Mouse (Mus musculus) kidney, embryonic 16.5 days (tissue): ENCODE data around the gene Kif2a. TPM values are rescaled to one million over a fixed set of nuclear protein-coding genes. Genes with fewer than 3 reads are reported as not detected.
"Not testable (repeated sequence)": the region's sequence is repeated elsewhere in the genome, so short reads cannot be mapped to it uniquely, and the experiment has no call there.

ENCODE experiments used
- ATAC-seq: fragments of 200-750 bp; cut with Nextera tagmentation; 2 replicates; pipeline ENCODE4 v1.8.0; 2017; ENCODE audit warnings: moderate TSS enrichment; ENCODE audit not compliant: low FRiP score, low TSS enrichment
- H3K27ac ChIP-seq: fragments of 300-500 bp; sonication (generic); 2 replicates; pipeline ENCODE4 v1.5.1; 2014; ENCODE audit warnings: low read length
- H3K27me3 ChIP-seq: fragments of 300-500 bp; sonication (generic); 2 replicates; pipeline ENCODE4 v1.6.1; 2014; ENCODE audit warnings: low read length, control low read depth, mixed read lengths; ENCODE audit not compliant: insufficient read depth
- H3K36me3 ChIP-seq: fragments of 300-500 bp; sonication (generic); 2 replicates; pipeline ENCODE4 v1.6.1; 2014; ENCODE audit warnings: low read length, control low read depth, mixed read lengths; ENCODE audit not compliant: insufficient read depth
- H3K4me1 ChIP-seq: fragments of 300-500 bp; sonication (generic); 2 replicates; pipeline ENCODE4 v1.6.1; 2014; ENCODE audit warnings: low read length, control low read depth, mixed read lengths; ENCODE audit not compliant: insufficient read depth
- H3K4me2 ChIP-seq: fragments of 300-500 bp; sonication (generic); replicated peaks from 2 replicates; pipeline ENCODE4 v1.6.1; 2014; ENCODE audit warnings: low read depth, low read length
- H3K4me3 ChIP-seq: fragments of 300-500 bp; sonication (generic); 2 replicates; pipeline ENCODE4 v1.5.1; 2014; ENCODE audit warnings: mild to moderate bottlenecking, low read length
- H3K9ac ChIP-seq: fragments of 300-500 bp; sonication (generic); replicated peaks from 2 replicates; pipeline ENCODE4 v1.6.1; 2014; ENCODE audit warnings: low read length
- H3K9me3 ChIP-seq: fragments of 300-500 bp; sonication (generic); 2 replicates; pipeline ENCODE4 v1.6.1; 2016; ENCODE audit warnings: low read length, control low read depth
- WGBS: fragments of 180-500 bp; shearing (Covaris S2); extraction: QIAGEN DNeasy Blood & Tissue Kit; methylation state at CpG from one replicate; pipeline ENCODE4 v1.1.7; 2014; 5-methylcytosine and 5-hydroxymethylcytosine counted together
- polyA plus RNA-seq: library from polyadenylated mRNA; unstranded; fragments of >200 nt; fragmentation: Nextera tagmentation; extraction: Ambion mirVana; gene quantifications from 2 replicates; pipeline ENCODE4 v1.2.1, GENCODE M21; 2015

Kif2a gene
- polyA plus RNA-seq, 1 experiment from 2014 or later = 9.8 TPM

- H3K4me1 ChIP-seq = no peaks in the 10 kb centered on the region
- no peaks in the 10 kb centered on the region for H3K36me3 ChIP-seq
- 32% methylated on average over 7 of the region's 7 CpGs for WGBS
- H3K4me2 ChIP-seq = no peak overlapping the region
- no peak overlapping the region for H3K4me3 ChIP-seq
- no peak overlapping the region for H3K27ac ChIP-seq
- 0 out of 2 replicates have a peak, but pooled peaks cover 4% of the 10 kb centered on the region for H3K9me3 ChIP-seq
- no peaks in the 10 kb centered on the region for H3K27me3 ChIP-seq
- ATAC-seq = no peak
- H3K9ac ChIP-seq = no peak overlapping the region
Observed at GRCm38 (mm10) chr13:106941211-106941976, 80.5 kb downstream of the Kif2a start.

- peaks cover 5% of the 10 kb centered on the region for H3K4me1 ChIP-seq
- no peaks in the 10 kb centered on the region for H3K27me3 ChIP-seq
- ATAC-seq = no peak
- 0 out of 2 replicates have a peak, but pooled peaks cover 4% of the 10 kb centered on the region for H3K9me3 ChIP-seq
- peak overlapping the region; percentile 95; the same call in 1 of the 2 replicates for H3K9ac ChIP-seq
- peak overlapping the region; percentile 99 for H3K4me3 ChIP-seq
- H3K36me3 ChIP-seq = no peaks in the 10 kb centered on the region
- 26% methylated on average over 7 of the region's 7 CpGs for WGBS
- no peak overlapping the region for H3K27ac ChIP-seq
- H3K4me2 ChIP-seq = peak overlapping the region; percentile 60
Observed at GRCm38 (mm10) chr13:106937138-106937472, 84.8 kb downstream of the Kif2a start.

- H3K27ac ChIP-seq = peak within 1 kb of the TSS; percentile 85
- H3K4me3 ChIP-seq = peak within 1 kb of the TSS; percentile 99
- peaks cover 5% of the 10 kb centered on the region for H3K4me1 ChIP-seq
- under 1% methylated on average over 83 of the region's 84 CpGs for WGBS
- H3K9me3 ChIP-seq = 0 out of 2 replicates have a peak, but pooled peaks cover 3% of the 10 kb centered on the region
- H3K27me3 ChIP-seq = no peaks in the 10 kb centered on the region
- H3K36me3 ChIP-seq = no peaks in the 10 kb centered on the region
- H3K4me2 ChIP-seq = peak within 1 kb of the TSS; percentile 60
- peak; percentile 98 for ATAC-seq
- H3K9ac ChIP-seq = peak within 1 kb of the TSS; percentile 95
Observed at GRCm38 (mm10) chr13:106936256-106937137, 85.4 kb downstream of the Kif2a start, which contains the start of gene Ipo11. TSS of gene Ipo11 (minus strand) at chr13:106936958.

- Histone ChIP-seq H3K9ac (peak overlapping the region; percentile 95), H3K27me3 (no peaks in the 10 kb centered on the region), H3K4me1 (peaks cover 5% of the 10 kb centered on the region), H3K36me3 (no peaks in the 10 kb centered on the region), H3K27ac (peak overlapping the region; percentile 85; the same call in 1 of the 2 replicates), H3K9me3 (no peaks in the 10 kb centered on the region), H3K4me2 (peak overlapping the region; percentile 60), H3K4me3 (peak overlapping the region; percentile 99)
- ATAC-seq = no peak
- WGBS = 9% methylated on average over 9 of the region's 9 CpGs
Observed at GRCm38 (mm10) chr13:106935871-106936255, 86.1 kb downstream of the Kif2a start.

GRCm38 (mm10) chr13:106929201-106929600, 92.7 kb downstream of the Kif2a start:
- H3K4me3 ChIP-seq = no peak overlapping the region
- H3K27ac ChIP-seq = no peak overlapping the region
- H3K36me3 ChIP-seq = peaks cover 15% of the 10 kb centered on the region
- H3K4me2 ChIP-seq = no peak overlapping the region
- no peaks in the 10 kb centered on the region for H3K4me1 ChIP-seq
- WGBS = 88% methylated on average over 2 of the region's 2 CpGs
- H3K27me3 ChIP-seq = no peaks in the 10 kb centered on the region
- H3K9me3 ChIP-seq = peaks cover 7% of the 10 kb centered on the region
- no peak overlapping the region for H3K9ac ChIP-seq
- no peak for ATAC-seq

- Histone ChIP-seq H3K36me3 (peaks cover 21% of the 10 kb centered on the region), H3K4me3 (no peak overlapping the region), H3K4me1 (no peaks in the 10 kb centered on the region), H3K27me3 (no peaks in the 10 kb centered on the region), H3K9ac (no peak overlapping the region), H3K27ac (no peak overlapping the region), H3K4me2 (no peak overlapping the region), H3K9me3 (peaks cover 7% of the 10 kb centered on the region)
- no peak for ATAC-seq
- 97% methylated on average over 4 of the region's 4 CpGs for WGBS
Observed at GRCm38 (mm10) chr13:106928296-106928695, 93.6 kb downstream of the Kif2a start.

GRCm38 (mm10) chr13:106925921-106926320, 96.0 kb downstream of the Kif2a start:
- not testable (repeated sequence) for H3K27me3 ChIP-seq, ATAC-seq, H3K4me1 ChIP-seq, H3K4me3 ChIP-seq, H3K9me3 ChIP-seq, H3K9ac ChIP-seq, H3K4me2 ChIP-seq, H3K27ac ChIP-seq
- H3K36me3 ChIP-seq = peaks cover 30% of the 10 kb centered on the region
- WGBS = 90% methylated on average over 3 of the region's 3 CpGs

GRCm38 (mm10) chr13:106918322-106919050, 103.4 kb downstream of the Kif2a start:
- Histone ChIP-seq H3K4me3 (no peak overlapping the region), H3K27ac (no peak overlapping the region), H3K9ac (no peak overlapping the region), H3K4me2 (no peak overlapping the region), H3K4me1 (no peaks in the 10 kb centered on the region), H3K9me3 (no peaks in the 10 kb centered on the region), H3K27me3 (no peaks in the 10 kb centered on the region), H3K36me3 (peaks cover 21% of the 10 kb centered on the region; the same call in 1 of the 2 replicates)
- no peak for ATAC-seq
- 80% methylated on average over 7 of the region's 7 CpGs for WGBS

- no peak overlapping the region for H3K4me2 ChIP-seq
- no peak for ATAC-seq
- H3K27me3 ChIP-seq = no peaks in the 10 kb centered on the region
- H3K4me1 ChIP-seq = no peaks in the 10 kb centered on the region
- peaks cover 19% of the 10 kb centered on the region for H3K36me3 ChIP-seq
- no peak overlapping the region for H3K27ac ChIP-seq
- no peak overlapping the region for H3K4me3 ChIP-seq
- H3K9ac ChIP-seq = no peak overlapping the region
- H3K9me3 ChIP-seq = no peaks in the 10 kb centered on the region
- 60% methylated on average over 3 of the region's 3 CpGs for WGBS
Observed at GRCm38 (mm10) chr13:106913125-106913736, 108.7 kb downstream of the Kif2a start.
